Mouse (Mus musculus): ENCODE measurements around the gene Il27.

GRCm38 (mm10) chr7:126607796-126608195 is 13.1 kb upstream of the Il27 start:
- TF ChIP-seq CTCF (IDR thresholded peaks at IDR 0.05; ENCODE audit: borderline replicate concordance, insufficient read depth, low read depth, low read length) (no peak), POLR2A (IDR thresholded peaks at IDR 0.05; ENCODE audit: borderline replicate concordance, insufficient read depth, low read length) (no peak)

Data from cerebellum, adult 2 months (tissue).